Mouse (Mus musculus) gonadal fat pad, adult 2 months (tissue): ENCODE data around the gene Hist2h2bb. TPM values are rescaled to one million over a fixed set of nuclear protein-coding genes. Genes with fewer than 3 reads are reported as not detected.
"Not testable (repeated sequence)": the region's sequence is repeated elsewhere in the genome, so short reads cannot be mapped to it uniquely, and the experiment has no call there.

Source experiments
- DNase-seq: peaks from one replicate; pipeline ENCODE4 v3.0.0-alpha.2; 2012; ENCODE audit warnings: low read depth
- polyA plus RNA-seq: library from polyadenylated mRNA; depleted of rRNA; stranded (reverse); fragments of >200 nt; gene quantifications from 2 replicates; pipeline ENCODE4 v1.2.3, GENCODE M21; 2012

Gene Hist2h2bb
- polyA plus RNA-seq, 1 experiment, result 3.6 TPM

- DNase-seq, result no peak
These were observed 5.8 kb upstream of the Hist2h2bb start for GRCm38 (mm10) chr3:96263558-96264403.

DNA sequence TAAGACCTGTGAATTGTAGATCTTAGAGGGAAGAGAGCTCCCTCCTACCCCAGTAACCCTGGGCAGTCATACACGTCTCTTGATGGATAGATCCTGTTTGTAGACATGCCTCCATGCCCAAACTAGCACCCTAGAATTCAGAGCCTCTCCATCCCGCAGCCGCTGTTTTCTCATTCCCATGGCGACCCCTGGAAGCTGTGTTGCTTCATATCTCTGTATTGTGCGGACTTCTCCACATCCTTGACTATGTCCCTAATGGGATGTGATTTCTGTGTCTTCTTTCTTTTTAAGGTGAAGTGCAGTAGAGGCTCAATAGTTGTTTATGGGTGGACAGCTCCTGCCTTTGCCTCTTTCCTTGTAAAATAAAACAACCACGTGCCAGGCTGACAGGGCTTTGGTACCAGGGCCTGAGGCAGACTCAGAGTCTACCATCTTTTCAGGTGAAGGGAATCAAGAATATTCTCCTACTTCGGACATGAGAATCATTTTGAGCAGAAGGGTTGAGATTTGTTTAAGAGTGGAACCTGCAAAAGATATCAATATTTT, 5.1 kb upstream of the Hist2h2bb start:
- no peak for DNase-seq

- no peak for DNase-seq
These were observed 3.3 kb upstream of the Hist2h2bb start for GRCm38 (mm10) chr3:96266132-96266710.

GRCm38 (mm10) chr3:96267541-96267940, 2.0 kb upstream of the Hist2h2bb start:
- DNase-seq, result no peak

DNA sequence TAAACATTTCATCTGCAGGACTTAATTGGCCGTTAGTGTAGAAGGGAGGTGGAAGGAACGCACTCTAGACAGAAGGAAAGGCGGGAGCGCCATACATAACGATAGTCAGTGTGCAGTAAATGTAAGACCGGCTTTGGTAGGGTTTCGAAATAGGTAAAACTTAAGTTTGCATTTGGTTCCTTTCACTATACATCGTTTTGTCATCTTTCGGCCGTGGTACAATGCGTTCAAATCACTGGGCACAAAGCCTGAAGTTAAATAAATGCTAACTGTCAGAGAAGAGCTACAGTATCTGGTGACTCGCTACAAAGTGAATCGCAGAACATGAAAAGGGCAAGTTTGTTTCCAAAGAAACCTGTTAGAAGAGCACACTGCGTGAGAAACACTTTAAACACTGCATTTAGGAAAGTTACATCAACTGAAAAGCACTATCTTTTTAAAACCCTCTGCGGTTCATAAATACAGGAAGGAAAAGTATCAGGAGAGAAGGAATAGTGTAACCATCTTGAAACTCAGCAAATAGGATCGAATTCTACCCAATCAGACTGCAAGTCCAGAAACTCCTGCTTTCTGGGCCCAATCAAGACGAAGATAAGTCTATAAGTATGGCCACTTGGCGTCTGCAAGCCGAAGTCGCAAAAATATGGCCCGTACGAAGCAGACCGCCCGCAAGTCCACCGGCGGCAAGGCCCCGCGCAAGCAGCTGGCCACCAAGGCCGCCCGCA, 1.3 kb upstream of the Hist2h2bb start, which contains the start of gene Hist2h3b:
TSS of gene Hist2h3b (plus strand) at position 604 of the 725 bp plus-strand sequence.
- no peak for DNase-seq

- DNase-seq, result not testable (repeated sequence)
These were observed 675 bp upstream of the Hist2h2bb start for GRCm38 (mm10) chr3:96268776-96269378.

GRCm38 (mm10) chr3:96273591-96274465, 4.3 kb downstream of the Hist2h2bb start:
- no peak for DNase-seq

DNA sequence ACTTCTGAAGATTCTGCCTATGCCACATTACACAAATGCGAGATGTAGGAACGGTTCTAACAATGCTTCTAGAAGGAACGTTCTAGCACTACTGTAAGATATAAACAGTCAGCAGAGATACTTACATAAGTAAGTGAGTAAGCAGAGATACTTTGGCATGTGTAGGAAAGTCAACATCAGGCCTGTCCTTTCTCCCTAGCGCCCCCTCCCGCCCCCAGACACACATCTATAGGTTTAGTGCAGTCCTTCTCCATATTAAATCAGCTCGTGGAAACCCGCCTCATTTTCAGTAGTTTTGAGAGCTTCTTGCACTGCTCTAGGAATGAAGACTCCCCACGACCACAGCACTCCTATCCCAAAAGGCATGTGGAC, 7.9 kb downstream of the Hist2h2bb start:
- DNase-seq, result no peak

DNA sequence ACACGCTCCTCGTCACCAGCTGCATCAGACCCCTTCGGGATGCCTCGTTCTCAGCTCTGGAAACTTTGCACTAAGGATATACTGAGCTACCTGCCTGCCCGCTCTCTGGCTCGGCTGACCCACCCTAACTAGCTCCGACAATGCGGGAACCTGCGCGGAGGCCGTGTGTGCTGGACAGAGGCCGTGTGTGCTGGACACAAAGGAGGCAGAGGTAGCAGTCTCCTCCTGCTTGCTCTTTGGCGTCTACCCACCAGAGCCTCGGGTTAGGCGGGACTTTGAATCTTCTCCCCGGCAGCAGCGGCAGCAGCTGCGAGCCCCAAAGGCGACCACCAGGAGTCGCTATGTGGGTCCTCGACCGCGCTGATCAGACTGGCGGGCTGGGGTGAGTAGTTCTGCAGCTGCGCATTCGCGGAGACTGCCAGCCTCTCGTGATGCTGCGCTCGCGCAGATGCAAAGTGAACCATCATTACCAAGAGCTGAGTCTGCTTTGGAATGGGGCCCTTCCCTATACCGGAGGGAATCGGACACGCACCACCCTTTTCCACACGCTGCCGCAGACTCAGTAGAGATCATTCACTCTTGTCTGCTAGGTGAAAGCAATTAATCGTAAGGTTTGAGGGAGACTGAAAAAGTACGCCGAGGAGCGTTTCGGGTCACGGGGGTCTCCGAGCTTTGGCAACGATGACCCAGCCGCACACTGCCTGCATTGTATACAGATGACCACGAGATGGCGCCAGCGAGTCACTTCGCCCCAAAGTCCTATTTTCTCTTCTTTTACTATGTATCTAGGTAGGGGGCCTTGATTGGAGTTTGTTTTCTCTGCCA, 8.5 kb downstream of the Hist2h2bb start:
- no peak for DNase-seq

DNA sequence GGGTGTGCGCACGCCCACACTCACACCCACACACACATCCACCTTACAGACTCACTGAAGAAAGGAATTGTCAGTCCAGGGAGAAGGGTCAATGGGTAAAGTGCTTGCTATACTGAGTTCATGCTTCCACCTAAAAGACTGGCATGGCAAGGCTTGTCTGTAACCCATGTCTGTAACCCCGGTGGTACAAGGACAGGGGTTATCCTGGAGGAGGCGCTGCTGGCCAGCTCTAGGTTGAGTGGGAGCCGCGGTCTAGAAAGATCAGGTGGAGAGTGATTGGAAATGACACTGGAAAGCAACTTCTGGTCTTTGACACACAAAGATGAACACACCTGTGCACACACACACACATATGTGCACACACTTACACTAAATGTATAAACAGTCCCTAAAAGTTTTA, 11.1 kb downstream of the Hist2h2bb start:
- no peak for DNase-seq

GRCm38 (mm10) chr3:96284457-96284856, 14.9 kb downstream of the Hist2h2bb start:
- DNase-seq, result no peak

DNA sequence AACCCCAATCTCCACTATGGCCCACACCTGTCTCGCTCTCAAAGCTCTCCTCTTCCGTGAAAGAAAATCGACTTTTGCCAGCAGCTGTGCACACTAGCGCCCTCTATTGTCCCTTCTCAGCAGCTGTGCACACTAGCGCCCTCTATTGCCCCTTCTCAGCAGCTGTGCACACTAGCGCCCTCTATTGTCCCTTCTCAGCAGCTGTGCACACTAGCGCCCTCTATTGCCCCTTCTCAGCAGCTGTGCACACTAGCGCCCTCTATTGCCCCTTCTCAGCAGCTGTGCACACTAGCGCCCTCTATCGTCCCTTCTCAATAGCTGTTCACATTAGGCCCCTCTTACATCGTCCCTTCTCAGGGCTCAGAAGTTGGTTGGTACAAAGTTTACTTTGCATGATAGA, 17.8 kb downstream of the Hist2h2bb start:
- not testable (repeated sequence) for DNase-seq

DNA sequence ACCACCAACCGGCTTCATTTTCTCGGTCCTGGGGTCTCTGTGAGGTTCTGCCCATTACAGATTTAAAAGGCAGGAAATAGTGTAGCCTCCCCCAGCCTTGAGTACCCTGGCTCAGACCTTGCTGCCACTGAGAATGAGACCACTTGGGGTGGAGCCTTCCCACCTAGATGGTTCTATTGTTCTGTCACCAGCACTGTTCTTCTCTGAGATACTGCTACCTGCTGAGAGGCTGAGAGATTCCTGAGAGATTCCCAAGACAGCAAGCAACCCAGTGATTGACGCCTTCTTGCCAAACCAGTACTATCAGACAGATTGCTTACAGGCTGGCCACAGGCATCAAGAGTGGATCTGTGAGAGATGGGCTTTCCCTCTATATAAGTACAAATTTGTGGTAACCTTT, 19.6 kb downstream of the Hist2h2bb start:
- DNase-seq, result no peak

DNA sequence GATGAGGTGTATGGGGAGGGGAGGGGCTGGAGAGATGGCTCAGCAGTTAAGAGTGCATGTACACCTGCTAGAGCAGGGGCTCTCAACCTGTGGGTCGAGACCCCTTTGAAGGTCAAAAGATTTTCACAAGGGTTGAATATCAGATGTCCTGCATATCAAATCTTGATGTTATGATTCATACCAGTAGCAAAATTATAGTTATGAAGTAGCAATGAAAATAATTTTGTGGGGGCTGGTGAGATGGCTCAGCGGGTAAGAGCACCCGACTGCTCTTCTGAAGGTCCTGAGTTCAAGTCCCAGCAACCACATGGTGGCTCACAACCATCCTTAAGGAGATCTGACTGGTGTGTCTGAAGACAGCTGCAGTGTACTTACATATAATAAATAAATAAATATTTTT, 21.2 kb downstream of the Hist2h2bb start:
- not testable (repeated sequence) for DNase-seq

- no peak for DNase-seq
These were observed 23.1 kb downstream of the Hist2h2bb start for GRCm38 (mm10) chr3:96292641-96293040.

- no peak for DNase-seq
These were observed 23.8 kb downstream of the Hist2h2bb start for GRCm38 (mm10) chr3:96293368-96293767.

GRCm38 (mm10) chr3:96293787-96294186, 24.2 kb downstream of the Hist2h2bb start, which contains the start of gene Fcgr1:
TSS of gene Fcgr1 (minus strand) at chr3:96293969.
- DNase-seq, result no peak

DNA sequence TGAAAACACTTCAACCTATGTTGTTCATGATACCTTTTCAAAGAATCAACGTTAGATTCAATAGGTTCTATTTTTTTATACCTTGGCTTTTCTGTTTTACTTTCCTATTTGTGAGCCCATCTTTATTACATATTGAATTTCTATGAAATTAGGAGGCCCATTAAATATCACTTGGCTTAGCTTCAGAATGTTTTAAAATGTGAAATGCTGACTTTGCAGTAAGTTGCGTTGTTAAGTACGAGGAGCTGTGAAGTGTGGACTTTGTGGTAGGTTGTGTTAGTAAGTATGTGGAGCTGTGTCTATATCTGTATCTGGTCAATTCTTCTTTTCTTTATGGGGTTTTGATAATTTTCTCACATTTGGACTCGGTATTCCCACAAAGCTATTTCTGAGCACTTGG, 28.8 kb downstream of the Hist2h2bb start:
- DNase-seq, result no peak

DNA sequence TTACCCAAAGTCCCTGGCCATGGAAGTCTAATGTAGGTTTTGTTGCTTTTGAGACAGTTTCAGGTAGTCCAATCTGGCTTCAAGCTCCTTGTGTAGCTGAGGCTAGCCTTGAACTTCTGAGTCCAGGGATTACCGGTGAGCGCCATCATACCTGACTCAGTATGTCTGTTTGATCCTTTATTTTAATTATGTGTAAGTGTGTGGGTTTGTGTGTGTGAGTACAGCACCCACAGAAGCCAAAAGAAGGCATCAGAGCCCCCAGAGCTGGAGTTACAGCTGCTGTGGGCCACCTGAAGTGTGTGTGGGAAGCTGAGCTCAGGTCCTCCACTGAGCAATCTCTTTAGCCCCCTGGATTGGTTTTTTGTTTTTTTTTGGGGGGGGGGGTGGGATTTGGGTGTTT, 30.0 kb downstream of the Hist2h2bb start:
- no peak for DNase-seq
